ENCODE assay signal across 21 mouse cellular contexts in genomic region chr11:98086574-98086973, GRCm38 (mm10). TPM values are rescaled to one million over a fixed set of nuclear protein-coding genes. Genes with fewer than 3 reads are reported as not detected.
DNase-seq lines count a peak whose midpoint lies in the region; ATAC-seq and TF ChIP-seq lines count a peak whose summit lies in the region.
"Had no signal": no experiment of that assay in that cellular context is flagged by ENCODE, and none has a peak within 500 bp of the region (broad histone marks: within the 10 kb centered on the region; RNA-seq: fewer than 3 reads in every experiment).

No protein-coding gene starts in this region.

- no peak overlapping the region for H3K27ac ChIP-seq in heart, postnatal 0 days (ENCODE audit: low read depth)
- H3K27ac ChIP-seq in CH12.LX (ENCODE audit: insufficient read depth, low read depth) (no peak overlapping the region), ES-E14 (ENCODE audit: insufficient read depth, low read depth, low read length, poor library complexity, severe bottlenecking) (no peak overlapping the region)
- no peak overlapping the region for H3K27ac ChIP-seq in stomach, postnatal 0 days (replicated peaks)
- no peak overlapping the region for H3K27ac ChIP-seq in kidney, embryonic 14.5 days (ENCODE audit: low read depth, low read length)
- H3K27ac ChIP-seq: embryonic facial prominence, embryonic 13.5 days; forebrain, embryonic 12.5 days; gastrocnemius, adult 2 months; heart, embryonic 13.5 days; hindbrain, embryonic 15.5 days had no signal

- ATAC-seq in heart, postnatal 0 days (ENCODE audit: insufficient read depth, low read depth) = no peak
- no peak for ATAC-seq in stomach, postnatal 0 days (ENCODE audit: low FRiP score, low TSS enrichment)
- no peak for ATAC-seq in kidney, embryonic 14.5 days (ENCODE audit: low FRiP score, low TSS enrichment)
- ATAC-seq: forebrain, embryonic 16.5 days; intestine, postnatal 0 days had no signal

- TF ChIP-seq CTCF in heart, postnatal 0 days (IDR thresholded peaks at IDR 0.05; ENCODE audit: low read depth) = peak; percentile 21; the same call in 1 of the 2 replicates
- peak; percentile 9 to 57; a peak in 2 of 4 replicates for TF ChIP-seq CTCF in CH12.LX (conservative IDR thresholded peaks at IDR 0.05 in 1 of 2, IDR thresholded peaks at IDR 0.05 in 1 of 2; ENCODE audit: low read depth in 2 of 2, low read length in 2 of 2)
- peak; percentile 51 for TF ChIP-seq CTCF in stomach, postnatal 0 days (IDR thresholded peaks at IDR 0.05; ENCODE audit: low read depth)

- TF ChIP-seq POLR2A in CH12.LX (IDR thresholded peaks at IDR 0.05; ENCODE audit: low read depth, low read length) = no peak

- no peaks in the 10 kb centered on the region for H3K4me1 ChIP-seq in heart, postnatal 0 days (ENCODE audit: control insufficient read depth, insufficient read depth)
- H3K4me1 ChIP-seq in CH12.LX (ENCODE audit: control insufficient read depth in 1 of 2, insufficient read depth in 2 of 2) (peaks cover 0 to 3% of the 10 kb centered on the region in 2 experiments; a peak in 1 of 4 replicates), ES-E14 (ENCODE audit: control insufficient read depth in 2 of 2, insufficient read depth in 2 of 2, low read length in 2 of 2, poor library complexity in 1 of 2) (peaks cover 4 to 26% of the 10 kb centered on the region in 2 experiments; a peak in 2 of 4 replicates)
- H3K4me1 ChIP-seq in stomach, postnatal 0 days (replicated peaks; ENCODE audit: control insufficient read depth, insufficient read depth) = no peaks in the 10 kb centered on the region
- no peaks in the 10 kb centered on the region for H3K4me1 ChIP-seq in kidney, embryonic 14.5 days (ENCODE audit: control insufficient read depth, insufficient read depth, low read length)
- H3K4me1 ChIP-seq: forebrain, embryonic 12.5 days; hindbrain, embryonic 15.5 days had no signal

- dilution Hi-C loops in CH12.LX (cut with MboI; ENCODE audit: extremely low pct_ligation_motif_present, extremely low pct_unique_long_range_greater_than_20kb, low sequenced_read_pairs) = no loop called here

- H3K4me3 ChIP-seq in heart, postnatal 0 days (ENCODE audit: low read depth, low read length) = no peak overlapping the region
- H3K4me3 ChIP-seq in CH12.LX (replicated peaks in 1 of 3; ENCODE audit: low read depth in 2 of 3, low read length in 2 of 3, poor library complexity in 1 of 3) (no peak overlapping the region), ES-E14 (ENCODE audit: insufficient read depth in 1 of 2, low read depth in 1 of 2, low read length in 2 of 2, poor library complexity in 1 of 2, severe bottlenecking in 1 of 2) (no peak overlapping the region)
- H3K4me3 ChIP-seq in stomach, postnatal 0 days (ENCODE audit: low read depth, low read length) = no peak overlapping the region
- no peak overlapping the region for H3K4me3 ChIP-seq in kidney, embryonic 14.5 days (ENCODE audit: low read length)
- H3K4me3 ChIP-seq: embryonic facial prominence, embryonic 13.5 days; forebrain, embryonic 12.5 days; gastrocnemius, adult 2 months; heart, embryonic 13.5 days; hindbrain, embryonic 15.5 days had no signal

- no peak overlapping the region for H3K4me2 ChIP-seq in heart, postnatal 0 days (ENCODE audit: low read depth, low read length)
- no peak overlapping the region for H3K4me2 ChIP-seq in CH12.LX (ENCODE audit: insufficient read depth, low read depth, poor library complexity, severe bottlenecking)
- no peak overlapping the region for H3K4me2 ChIP-seq in stomach, postnatal 0 days (replicated peaks; ENCODE audit: low read depth)
- H3K4me2 ChIP-seq in kidney, embryonic 14.5 days (replicated peaks; ENCODE audit: low read depth, low read length) = no peak overlapping the region
- H3K4me2 ChIP-seq: embryonic facial prominence, embryonic 13.5 days; forebrain, embryonic 12.5 days; heart, embryonic 13.5 days; hindbrain, embryonic 15.5 days had no signal

- H3K9me3 ChIP-seq in heart, postnatal 0 days (replicated peaks; ENCODE audit: control insufficient read depth, low read length) = no peaks in the 10 kb centered on the region
- H3K9me3 ChIP-seq in CH12.LX (replicated peaks; ENCODE audit: low read length) (no peaks in the 10 kb centered on the region), ES-E14 (ENCODE audit: control insufficient read depth, insufficient read depth, low read depth, low read length) (no peaks in the 10 kb centered on the region)
- H3K9me3 ChIP-seq in stomach, postnatal 0 days (ENCODE audit: control insufficient read depth, low read length) = no peaks in the 10 kb centered on the region
- H3K9me3 ChIP-seq in kidney, embryonic 14.5 days (ENCODE audit: control insufficient read depth, low read length) = no peaks in the 10 kb centered on the region
- H3K9me3 ChIP-seq: embryonic facial prominence, embryonic 13.5 days; forebrain, embryonic 12.5 days; heart, embryonic 13.5 days; hindbrain, embryonic 15.5 days had no signal

- peak; percentile 51 for TF ChIP-seq RAD21 in CH12.LX (IDR thresholded peaks at IDR 0.05; ENCODE audit: low read depth, low read length)

- no peaks in the 10 kb centered on the region for H3K79me2 ChIP-seq in CH12.LX (replicated peaks; ENCODE audit: control insufficient read depth, extremely low read depth, insufficient read depth, poor library complexity, severe bottlenecking)

- H3K36me3 ChIP-seq in heart, postnatal 0 days (replicated peaks; ENCODE audit: control insufficient read depth, insufficient read depth, low read length) = peaks cover 34% of the 10 kb centered on the region
- H3K36me3 ChIP-seq in CH12.LX (replicated peaks in 1 of 2; ENCODE audit: control insufficient read depth in 1 of 2, insufficient read depth in 1 of 2, low read length in 1 of 2) (peaks cover 18 to 53% of the 10 kb centered on the region in 2 experiments), ES-E14 (ENCODE audit: control insufficient read depth, insufficient read depth, low read length, poor library complexity, severe bottlenecking) (peaks cover 12% of the 10 kb centered on the region; the same call in 1 of the 2 replicates)
- peaks cover 11% of the 10 kb centered on the region for H3K36me3 ChIP-seq in stomach, postnatal 0 days (ENCODE audit: control insufficient read depth, insufficient read depth, low read length)
- peaks cover 30% of the 10 kb centered on the region for H3K36me3 ChIP-seq in kidney, embryonic 14.5 days (ENCODE audit: control insufficient read depth, insufficient read depth, low read length)

- no peak for TF ChIP-seq EP300 in heart, postnatal 0 days (IDR thresholded peaks at IDR 0.05; ENCODE audit: low read depth)
- TF ChIP-seq EP300 in CH12.LX (IDR thresholded peaks at IDR 0.05; ENCODE audit: low read length) = no peak
- TF ChIP-seq EP300 in stomach, postnatal 0 days (optimal IDR thresholded peaks at IDR 0.05) = no peak

- 79% methylated on average over 7 of the region's 7 CpGs for WGBS in heart, postnatal 0 days
- 70% methylated on average over 7 of the region's 7 CpGs for WGBS in stomach, postnatal 0 days
- 75% methylated on average over 7 of the region's 7 CpGs for WGBS in kidney, embryonic 14.5 days

- no peaks in the 10 kb centered on the region for H3K27me3 ChIP-seq in heart, postnatal 0 days (ENCODE audit: control insufficient read depth, insufficient read depth, low read length)
- H3K27me3 ChIP-seq in CH12.LX (replicated peaks) = no peaks in the 10 kb centered on the region
- H3K27me3 ChIP-seq in stomach, postnatal 0 days (ENCODE audit: control insufficient read depth, insufficient read depth, low read length) = no peaks in the 10 kb centered on the region
- no peaks in the 10 kb centered on the region for H3K27me3 ChIP-seq in kidney, embryonic 14.5 days (ENCODE audit: control insufficient read depth, insufficient read depth, low read length)
- H3K27me3 ChIP-seq: embryonic facial prominence, embryonic 13.5 days; forebrain, embryonic 12.5 days; heart, embryonic 13.5 days; hindbrain, embryonic 15.5 days had no signal

- H3K9ac ChIP-seq in heart, postnatal 0 days (replicated peaks; ENCODE audit: low read depth, low read length) = no peak overlapping the region
- H3K9ac ChIP-seq in CH12.LX (ENCODE audit: insufficient read depth, low read depth) (no peak overlapping the region), ES-E14 (ENCODE audit: insufficient read depth, low read depth, low read length, poor library complexity, severe bottlenecking) (peak overlapping the region; percentile 34; the same call in 1 of the 2 replicates)
- no peak overlapping the region for H3K9ac ChIP-seq in stomach, postnatal 0 days (ENCODE audit: low read length)
- no peak overlapping the region for H3K9ac ChIP-seq in kidney, embryonic 14.5 days (ENCODE audit: low read depth, low read length)
- H3K9ac ChIP-seq: embryonic facial prominence, embryonic 13.5 days; forebrain, embryonic 12.5 days; heart, embryonic 13.5 days; hindbrain, embryonic 15.5 days had no signal

- in situ Hi-C loops in CH12.LX (cut with MboI; ENCODE audit: low pct_ligation_motif_present, low pct_unique_long_range_greater_than_20kb, low sequenced_read_pairs) (no loop called here), ES-E14 (cut with MboI; ENCODE audit: low sequenced_read_pairs in 2 of 2, unreplicated experiment in 2 of 2) (no loop called here)

- DNase-seq in heart, postnatal 0 days (ENCODE audit: low spot score) = no peak
- DNase-seq in heart, postnatal 4 days = no peak
- DNase-seq in CH12.LX (ENCODE audit: extremely low read depth) (no peak), ES-E14 (ENCODE audit: low read depth, low spot score) (no peak)
- DNase-seq in stomach, postnatal 0 days (ENCODE audit: low spot score) = no peak
- DNase-seq in c-Kit-positive CD71-positive TER-119-positive erythroid progenitor cells, embryonic 14.5 days (ENCODE audit: low spot score) = no peak
- DNase-seq: adrenal gland, postnatal 14 days; cerebellum, adult 18-20 months; cerebellum, adult 9-11 months; cerebellum, postnatal 36 days; gastrocnemius, adult 2 months; gastrocnemius, postnatal 25 days; heart, postnatal 14 days had no signal

TF ChIP-seq in CH12.LX, 34 proteins besides CTCF, POLR2A, EP300 and RAD21 (continues in another document):
- TF ChIP-seq ELF1 (IDR thresholded peaks at IDR 0.05; ENCODE audit: low read depth, low read length) = no peak
- no peak for TF ChIP-seq NELFE (IDR thresholded peaks at IDR 0.05; ENCODE audit: low read depth, low read length)
- no peak for TF ChIP-seq TCF12 (IDR thresholded peaks at IDR 0.05; ENCODE audit: low read depth, low read length)

TF ChIP-seq in ES-E14, 5 proteins besides CTCF, POLR2A, EP300 and RAD21 (continues in another document):
- TF ChIP-seq MAFK (IDR thresholded peaks at IDR 0.05; ENCODE audit: insufficient read depth, low read depth, low read length) (no peak), HCFC1 (IDR thresholded peaks at IDR 0.05; ENCODE audit: borderline replicate concordance, insufficient read depth, low read length) (no peak)

RNA-seq across cellular contexts. Expression of gene Stac2, which starts 33.3 kb away (rescaled TPM):
- 0.15 TPM in 1 of 2 replicates, not detected in the other for total RNA-seq in heart, postnatal 0 days (2014; rRNA removed; ENCODE audit: low replicate concordance)
- 0.04 and 0.11 TPM in 2 replicates for polyA plus RNA-seq in heart, postnatal 0 days (2015; fragmentation: Nextera tagmentation; extraction: Ambion mirVana)
- total RNA-seq in heart, postnatal 4 days (2021) = under 1 TPM; 0.64 to 0.81 TPM
- total RNA-seq in CH12.LX (2012; rRNA removed) (not detected in 2 replicates), CH12.LX (2014; rRNA removed) (not detected in 2 replicates), ES-E14 (2012; rRNA removed) (2.1 and 3.8 TPM in 2 replicates)
- 0.07 and 0.11 TPM in 2 replicates for polyA plus RNA-seq in CH12.LX (2012; ENCODE audit: insufficient read length, low read depth)
- 0.05 and 0.08 TPM in 2 replicates for polyA plus RNA-seq in stomach, postnatal 0 days (2015; fragmentation: Nextera tagmentation; extraction: Ambion mirVana)
- 3.8 and 4.1 TPM in 2 replicates for polyA plus RNA-seq in kidney, embryonic 14.5 days (2014; fragmentation: Nextera tagmentation; extraction: Ambion mirVana)
- total RNA-seq: granulocyte monocyte progenitor cell, adult 5-6 weeks had no signal
